Mouse (Mus musculus) c-Kit-positive CD71-negative TER-119-negative erythroid progenitor cells, embryonic 14.5 days (primary cell): Measurements from ENCODE around the gene Slc24a2.

Experiments used
- DNase-seq: peaks from one replicate; pipeline ENCODE4 v3.0.0-alpha.2; 2013; ENCODE audit warnings: low read depth

Gene Slc24a2

DNA sequence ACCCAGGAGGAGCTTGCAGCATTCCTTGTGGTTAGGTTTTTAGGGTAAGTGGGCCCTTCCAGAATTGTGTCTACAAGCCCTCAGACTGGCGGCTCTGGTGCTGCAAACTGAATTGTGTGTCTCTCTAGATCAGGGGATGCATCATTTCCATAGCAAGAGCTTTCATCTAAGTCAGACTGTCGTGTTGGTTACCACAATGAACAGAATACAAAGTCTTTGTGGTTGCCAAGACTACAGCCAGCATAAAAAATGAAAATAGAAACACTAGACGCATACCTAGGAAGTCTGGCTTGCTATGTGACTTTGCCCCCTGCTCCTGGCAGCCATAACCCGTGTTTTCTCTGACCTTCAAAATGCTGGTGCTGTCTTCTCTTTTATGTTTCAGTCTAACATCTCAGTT, 114.6 kb downstream of the Slc24a2 start:
- DNase-seq, result no peak

GRCm38 (mm10) chr4:87109331-87110059, 120.8 kb downstream of the Slc24a2 start:
- no peak for DNase-seq

DNA sequence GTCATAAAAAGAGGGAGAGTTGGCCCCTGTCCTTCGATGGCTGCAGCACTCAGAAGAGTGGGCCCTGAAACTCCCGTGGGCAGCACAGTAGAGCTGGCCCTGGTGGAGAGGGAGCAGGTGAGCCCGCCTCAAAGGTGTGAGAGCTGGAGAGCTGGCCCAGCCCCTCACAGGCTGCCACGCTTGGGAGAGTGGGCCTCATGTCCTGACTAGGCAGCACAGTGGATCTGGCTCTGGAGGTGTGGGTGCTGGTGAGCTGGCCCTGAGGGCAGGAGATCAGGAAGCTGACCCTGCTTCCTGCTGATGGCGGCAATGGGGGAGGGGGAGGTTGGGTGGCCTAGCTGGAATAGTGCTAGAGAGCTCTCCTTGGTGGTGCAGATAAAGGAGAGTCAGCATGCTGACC, 129.3 kb downstream of the Slc24a2 start:
- DNase-seq, result no peak

DNA sequence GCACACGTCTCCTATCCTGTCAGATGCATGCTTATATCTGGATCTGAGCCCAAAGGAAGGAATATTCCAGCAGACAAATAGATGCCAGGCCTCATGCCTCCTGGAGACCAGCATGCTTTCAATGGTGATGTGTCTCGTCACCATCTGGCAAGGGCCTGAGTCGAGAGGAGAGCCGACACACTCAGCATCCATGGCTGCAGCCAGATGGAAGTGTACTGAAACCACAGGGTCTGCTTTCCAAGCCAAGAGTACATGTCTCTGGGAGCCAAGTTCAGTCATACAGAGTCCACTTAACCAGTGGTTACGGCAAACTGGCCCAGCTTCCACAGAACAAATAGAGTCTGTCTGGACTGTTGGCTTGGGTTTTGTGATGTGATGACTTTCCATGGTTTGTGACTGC, 134.1 kb downstream of the Slc24a2 start:
- no peak for DNase-seq

GRCm38 (mm10) chr4:87093612-87094011, 136.7 kb downstream of the Slc24a2 start:
- no peak for DNase-seq

DNA sequence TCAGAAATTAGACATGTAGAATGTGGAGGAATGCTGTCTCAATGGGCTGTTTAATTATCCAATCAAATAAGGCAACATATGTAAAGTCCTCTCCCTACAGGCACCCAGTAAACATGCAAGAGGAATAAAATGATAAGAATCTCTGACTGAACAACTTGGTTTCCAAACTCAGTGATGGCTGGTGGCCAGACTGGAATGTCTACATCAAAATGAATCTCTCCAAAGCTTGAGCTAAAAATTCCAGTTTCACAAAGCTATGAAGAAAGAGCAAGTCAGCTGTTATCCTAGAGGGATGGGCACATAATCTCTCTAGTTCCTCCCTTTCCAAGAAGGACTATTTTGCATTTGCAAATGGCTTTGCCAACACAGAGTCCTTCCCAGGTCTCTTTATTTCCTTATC, 139.4 kb downstream of the Slc24a2 start:
- no peak for DNase-seq

DNA sequence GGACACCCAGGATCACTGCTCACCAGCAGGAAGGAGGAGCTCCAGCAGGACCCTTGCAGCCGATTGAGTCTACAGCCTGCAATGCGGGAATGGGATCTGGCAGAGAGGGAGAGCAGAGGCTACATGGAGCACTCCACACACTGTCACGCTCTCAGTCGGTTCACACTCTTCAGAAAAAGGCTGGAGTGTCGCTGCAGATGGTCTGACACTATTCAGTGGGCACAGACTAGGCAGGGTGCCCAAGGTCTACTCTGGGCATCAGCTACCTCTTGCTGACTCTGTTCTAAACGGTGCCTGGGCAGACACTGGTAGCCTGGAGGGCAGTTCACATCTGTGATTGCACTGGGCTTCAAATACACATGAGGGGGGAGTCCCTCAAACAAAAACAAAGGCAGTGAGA, 141.6 kb downstream of the Slc24a2 start:
- no peak for DNase-seq

DNA sequence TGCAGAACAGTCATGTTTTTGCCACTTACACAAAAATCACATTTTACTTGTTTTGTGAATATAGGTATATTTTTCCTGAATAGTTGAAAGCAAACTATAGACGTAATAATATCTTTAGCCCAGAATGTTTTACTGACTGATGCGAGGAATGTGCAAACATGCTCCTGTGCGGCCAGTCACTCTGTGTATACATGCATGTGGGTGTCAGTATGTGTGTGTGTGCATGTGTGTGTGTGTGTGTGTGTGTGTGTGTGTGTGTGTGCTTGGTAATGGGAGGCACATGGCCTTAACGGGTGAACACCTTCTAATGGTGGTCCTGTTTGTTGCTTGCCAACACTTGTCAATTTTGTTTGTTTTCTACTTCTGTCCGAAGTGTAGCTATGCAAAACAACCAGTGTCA, 142.7 kb downstream of the Slc24a2 start:
- DNase-seq, result no peak

- no peak for DNase-seq
These were observed 143.2 kb downstream of the Slc24a2 start for GRCm38 (mm10) chr4:87086933-87087577.

DNA sequence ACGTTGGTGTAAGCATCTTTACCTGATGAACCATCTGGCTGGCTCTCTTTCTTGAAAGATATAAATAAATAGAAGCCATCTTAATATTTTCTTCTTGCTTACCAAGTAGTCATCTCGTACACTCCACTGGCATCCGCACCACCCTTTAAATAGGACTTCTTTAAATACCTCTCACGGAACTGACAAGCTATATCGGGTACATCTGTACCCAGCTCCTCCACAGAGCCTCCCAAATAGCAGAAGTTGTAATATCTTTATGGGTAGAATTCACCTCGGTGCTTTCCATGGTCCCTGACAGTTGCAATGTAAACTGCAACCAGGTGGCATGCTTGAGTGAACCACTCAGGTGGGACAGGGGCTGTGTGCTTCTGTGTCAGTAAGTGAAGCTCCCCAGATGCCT, 149.0 kb downstream of the Slc24a2 start:
- no peak for DNase-seq

GRCm38 (mm10) chr4:87079305-87079704, 151.0 kb downstream of the Slc24a2 start:
- DNase-seq, result no peak

GRCm38 (mm10) chr4:87078726-87079125, 151.6 kb downstream of the Slc24a2 start:
- no peak for DNase-seq

- no peak for DNase-seq
These were observed 154.5 kb downstream of the Slc24a2 start for GRCm38 (mm10) chr4:87075761-87076160.

- DNase-seq, result no peak
These were observed 162.2 kb downstream of the Slc24a2 start for GRCm38 (mm10) chr4:87068121-87068520.

DNA sequence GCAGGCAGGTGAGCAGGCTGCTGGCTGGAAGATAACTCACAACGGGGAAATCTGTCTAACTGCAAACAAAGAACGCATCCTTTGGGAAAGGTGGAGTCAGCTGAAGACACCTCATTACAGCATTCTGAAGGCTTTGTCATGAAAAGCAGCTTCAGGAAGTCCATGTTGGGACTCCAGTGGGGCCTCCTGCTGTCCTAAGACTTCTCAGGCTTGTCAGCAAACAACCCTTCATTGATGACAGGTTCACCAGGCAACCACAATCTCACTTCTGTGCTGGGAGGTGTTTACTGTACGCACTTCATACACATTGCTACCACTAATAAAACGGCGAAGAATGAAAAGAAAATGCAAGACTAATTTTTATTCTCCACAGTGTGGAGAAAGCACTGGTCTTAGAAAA, 165.1 kb downstream of the Slc24a2 start:
- no peak for DNase-seq

GRCm38 (mm10) chr4:87064561-87064960, 165.7 kb downstream of the Slc24a2 start:
- no peak for DNase-seq

DNA sequence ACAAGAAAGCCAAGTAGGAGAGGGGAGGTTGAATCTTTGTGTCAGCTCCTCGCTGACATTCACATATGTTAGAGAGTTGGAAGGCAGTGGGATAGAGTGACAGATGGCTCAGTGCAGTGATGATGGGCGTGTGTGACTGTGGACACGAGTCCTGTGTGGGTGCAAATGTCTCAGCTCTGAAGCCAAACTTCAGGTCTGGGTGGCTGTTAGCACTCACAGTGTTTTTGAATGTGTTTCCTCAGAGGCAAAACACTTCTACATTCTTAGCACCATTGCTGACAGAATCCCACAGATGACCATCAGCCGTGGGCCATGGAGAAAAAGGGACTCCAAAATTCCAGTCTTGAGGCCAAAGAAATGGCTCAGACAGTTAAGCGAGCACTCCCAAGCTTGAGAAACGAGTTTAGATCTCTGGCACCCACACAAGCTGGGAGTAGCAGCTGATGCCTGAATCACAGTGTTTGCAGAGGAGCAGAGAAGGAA, 167.5 kb downstream of the Slc24a2 start:
- no peak for DNase-seq

DNA sequence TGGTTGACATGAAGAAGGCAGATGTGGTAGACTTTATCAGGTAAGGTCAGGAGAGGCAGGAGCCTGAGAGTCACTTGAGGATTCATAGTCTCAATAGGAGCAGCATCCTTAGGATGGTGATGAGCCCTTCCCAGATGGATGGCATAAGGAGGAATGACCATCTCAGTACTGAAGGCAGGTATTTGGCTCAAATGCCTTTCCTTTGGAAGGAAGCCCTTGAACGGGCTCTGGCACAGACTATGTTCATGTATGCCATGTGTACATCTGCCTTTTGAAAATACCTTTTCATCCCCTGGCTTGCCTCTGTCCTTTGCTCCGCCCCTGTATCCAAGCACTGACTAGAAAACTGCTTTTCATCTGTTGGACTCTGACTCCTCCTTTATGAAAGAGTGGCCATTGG, 168.6 kb downstream of the Slc24a2 start:
- no peak for DNase-seq

GRCm38 (mm10) chr4:87057572-87057971, 172.7 kb downstream of the Slc24a2 start:
- DNase-seq, result no peak

GRCm38 (mm10) chr4:87055768-87056167, 174.5 kb downstream of the Slc24a2 start:
- DNase-seq, result no peak

DNA sequence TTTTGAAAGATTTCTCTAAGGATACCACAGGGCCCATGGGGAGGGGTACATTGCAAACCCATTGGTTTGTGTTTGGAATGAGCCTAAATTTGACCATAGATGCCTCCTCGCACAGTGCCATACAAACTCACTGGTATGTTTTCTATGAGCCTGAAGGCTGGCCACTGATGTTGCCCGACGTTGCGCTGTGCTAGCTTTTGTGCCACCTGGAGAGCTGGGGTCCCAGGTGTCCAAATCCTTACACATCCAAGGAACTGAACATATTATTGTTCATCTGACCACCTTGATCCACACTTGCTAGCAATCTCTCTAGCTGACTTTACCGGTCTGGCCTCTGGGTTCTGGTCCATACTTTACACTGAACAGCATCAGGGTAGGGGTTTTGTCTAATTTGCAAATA, 177.4 kb downstream of the Slc24a2 start:
- no peak for DNase-seq

DNA sequence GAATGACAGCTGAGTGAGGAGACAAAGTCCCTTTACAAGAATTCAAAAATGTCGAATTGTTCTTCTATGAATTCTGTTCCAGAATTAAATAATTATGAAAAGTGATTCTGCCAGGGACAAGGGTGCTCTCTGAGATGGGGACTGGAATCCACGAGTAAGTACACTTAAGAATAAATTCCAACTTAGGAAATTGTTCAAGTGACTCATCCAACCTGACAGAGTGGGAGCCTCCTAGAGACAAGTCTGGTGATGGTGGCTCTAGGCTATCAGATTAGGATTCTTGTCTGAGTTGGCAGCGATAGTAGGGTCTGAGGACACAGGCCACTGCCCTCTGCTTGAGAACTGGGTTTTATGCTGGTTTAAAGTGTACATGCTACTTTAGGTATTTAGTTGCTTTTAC, 181.2 kb downstream of the Slc24a2 start:
- no peak for DNase-seq

DNA sequence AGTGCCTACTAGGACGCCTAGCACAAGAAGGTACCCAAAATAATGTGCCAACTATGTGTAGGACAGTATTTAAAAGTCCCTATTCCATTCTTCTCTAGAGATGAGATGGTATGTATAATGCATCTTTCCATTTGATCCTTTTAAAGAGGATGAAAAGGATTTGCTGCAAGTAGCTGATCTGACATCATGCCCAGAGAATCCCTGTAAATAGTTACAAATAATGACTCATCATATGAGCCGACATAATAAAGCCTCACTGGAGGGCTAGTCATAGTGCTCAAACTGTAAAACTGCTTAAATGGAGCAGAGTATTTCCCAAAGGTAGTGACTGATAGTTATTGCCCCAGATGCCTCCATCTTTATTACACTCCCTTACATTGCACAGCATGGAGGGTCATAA, 183.1 kb downstream of the Slc24a2 start:
- DNase-seq, result no peak

DNA sequence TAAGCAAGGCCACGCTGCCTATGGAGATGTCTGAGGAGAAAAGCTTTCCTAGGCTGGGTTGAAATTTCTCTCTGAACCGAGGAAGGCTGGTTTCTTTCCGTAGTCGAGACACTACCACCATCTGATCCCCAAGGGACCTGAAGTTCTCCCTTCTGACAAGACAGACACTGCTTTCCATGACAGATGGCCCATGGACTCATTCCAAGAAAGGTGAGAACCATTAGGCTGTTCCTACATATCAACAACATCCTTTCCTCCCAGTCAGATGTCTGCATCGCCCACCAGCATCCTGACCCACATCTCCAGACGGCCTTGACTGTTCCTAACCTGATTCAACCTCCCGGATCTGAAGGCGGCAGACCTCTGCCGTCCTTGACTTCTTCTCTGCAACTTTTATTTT, 187.0 kb downstream of the Slc24a2 start:
- no peak for DNase-seq
